Comparison of ENCODE assay signal across 8 mouse cellular contexts in the genomic region with DNA sequence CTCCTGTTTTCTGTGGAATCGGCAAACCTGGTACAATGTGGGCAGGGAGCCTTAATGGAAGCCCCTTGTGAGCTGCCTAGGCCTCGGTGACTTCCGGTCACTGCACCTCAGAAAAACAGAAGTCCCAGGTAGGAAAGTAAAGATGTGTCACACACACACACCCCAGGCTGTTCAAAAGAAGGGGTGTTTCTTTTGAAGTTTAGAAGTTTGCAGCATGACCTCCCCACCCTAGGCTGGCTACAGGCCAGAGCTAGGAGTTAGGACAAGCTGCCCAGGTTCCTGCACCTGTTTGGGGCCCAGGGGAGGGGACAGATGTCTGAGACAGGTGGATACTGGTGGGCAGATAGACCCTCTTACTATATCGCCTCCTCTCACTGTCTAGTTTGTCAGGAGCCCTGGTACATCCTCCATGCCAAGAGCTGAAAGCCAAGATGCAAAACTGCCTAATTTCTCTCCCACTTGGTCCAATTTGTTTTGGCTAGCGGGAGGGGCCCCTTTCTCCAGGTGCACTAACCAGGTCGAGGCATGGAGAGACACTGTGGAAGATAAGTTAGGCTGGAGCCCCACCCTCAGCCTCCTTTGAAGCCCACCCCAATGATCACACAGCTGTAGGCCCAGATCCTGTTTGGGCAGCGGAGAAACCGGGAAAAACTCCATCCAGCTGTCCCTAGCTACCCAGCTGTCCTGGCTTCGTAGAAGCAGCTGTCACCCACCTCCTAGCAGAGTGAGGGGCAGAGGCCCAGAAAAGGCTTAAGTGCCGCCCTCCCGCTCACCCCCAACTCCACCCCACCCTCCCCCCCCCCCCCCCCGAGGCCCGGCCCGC. TPM values are rescaled to one million over a fixed set of nuclear protein-coding genes. Genes with fewer than 3 reads are reported as not detected.
DNase-seq lines count a peak whose midpoint lies in the region; ATAC-seq and TF ChIP-seq lines count a peak whose summit lies in the region.

No protein-coding gene starts in this region.

- H3K4me2 ChIP-seq in hindbrain, embryonic 13.5 days = peak overlapping the region; percentile 45

- 30% methylated on average over 11 of the region's 14 CpGs for WGBS in hindbrain, embryonic 13.5 days

- intact Hi-C loops in left cerebral cortex, postnatal 14 days (cut with DNase I) = no loop called here

- no peak for TF ChIP-seq CTCF in E14TG2a.4 (conservative IDR thresholded peaks at IDR 0.05; ENCODE audit: low read length)

- H3K9ac ChIP-seq in hindbrain, embryonic 13.5 days = peak overlapping the region; percentile 61

- H3K4me1 ChIP-seq in E14TG2a.4 (replicated peaks; ENCODE audit: low read depth, low read length) = peaks cover 94% of the 10 kb centered on the region
- peaks cover 30% of the 10 kb centered on the region for H3K4me1 ChIP-seq in hindbrain, embryonic 13.5 days (replicated peaks)

- no peaks in the 10 kb centered on the region for H3K27me3 ChIP-seq in E14TG2a.4 (ENCODE audit: insufficient read depth, low read length)
- H3K27me3 ChIP-seq in hindbrain, embryonic 13.5 days = no peaks in the 10 kb centered on the region

- H3K36me3 ChIP-seq in E14TG2a.4 (ENCODE audit: insufficient read depth, low read length) = peaks cover 46% of the 10 kb centered on the region
- H3K36me3 ChIP-seq in hindbrain, embryonic 13.5 days = peaks cover 42% of the 10 kb centered on the region

- peak; percentile 59 for DNase-seq in embryo, embryonic 10 days (ENCODE audit: low spot score)
- DNase-seq in embryo, embryonic 9.5 days (ENCODE audit: extremely low spot score) = no peak
- peak; percentile 64 for DNase-seq in lung, postnatal 10 days
- DNase-seq in urinary bladder, postnatal 4 days (ENCODE audit: low spot score in 2 of 2) = no peak
- DNase-seq in left cerebral cortex, postnatal 14 days (ENCODE audit: low spot score in 2 of 2) = no peak
- no peak for DNase-seq in layer of hippocampus, adult 9-11 months

- no peaks in the 10 kb centered on the region for H3K9me3 ChIP-seq in E14TG2a.4 (ENCODE audit: low read length)
- H3K9me3 ChIP-seq in hindbrain, embryonic 13.5 days = no peaks in the 10 kb centered on the region

- peak overlapping the region; percentile 58 for H3K27ac ChIP-seq in hindbrain, embryonic 13.5 days

- peak overlapping the region; percentile 27; the same call in 1 of the 2 replicates for H3K4me3 ChIP-seq in E14TG2a.4 (replicated peaks; ENCODE audit: low read length)
- no peak overlapping the region for H3K4me3 ChIP-seq in hindbrain, embryonic 13.5 days

- ATAC-seq in hindbrain, embryonic 13.5 days (ENCODE audit: low FRiP score) = peak; percentile 61

RNA-seq across cellular contexts. Expression of a gene that starts 16.2 kb away (rescaled TPM):
- 29.7 and 31.6 TPM in 2 replicates for polyA plus RNA-seq in hindbrain, embryonic 13.5 days (2015; fragmentation: Nextera tagmentation; extraction: Ambion mirVana)
- total RNA-seq in left cerebral cortex, postnatal 14 days (2021) = 100 to 1,000 TPM; 103 to 110 TPM

RNA-seq across cellular contexts. Expression of a gene that starts 55.3 kb away (rescaled TPM):
- 212 and 220 TPM in 2 replicates for polyA plus RNA-seq in hindbrain, embryonic 13.5 days (2015; fragmentation: Nextera tagmentation; extraction: Ambion mirVana)
- total RNA-seq in left cerebral cortex, postnatal 14 days (2021) = 100 to 1,000 TPM; 103 to 116 TPM

RNA-seq across cellular contexts. Expression of a gene that starts 55.4 kb away (rescaled TPM):
- polyA plus RNA-seq in hindbrain, embryonic 13.5 days (2015; fragmentation: Nextera tagmentation; extraction: Ambion mirVana) = 10.3 and 12.6 TPM in 2 replicates
- 1 to 10 TPM; 4.1 to 6.0 TPM for total RNA-seq in left cerebral cortex, postnatal 14 days (2021)

Comparison
In these comparisons a context has a peak if more than half of its experiments do, and no peak if none do; other contexts are left out.
1. DNase-seq: peak in embryo, embryonic 10 days (single experiment) and lung, postnatal 10 days (single experiment); none in embryo, embryonic 9.5 days (single experiment), urinary bladder, postnatal 4 days (0 of 2), left cerebral cortex, postnatal 14 days (0 of 2) and layer of hippocampus, adult 9-11 months (single experiment).